Mouse (Mus musculus): ENCODE results near the gene Tgif2. TPM values are rescaled to one million over a fixed set of nuclear protein-coding genes. Genes with fewer than 3 reads are reported as not detected.

Tgif2 gene
- polyA plus RNA-seq, 2 experiments, result 57.2 to 64.9 TPM

- H3K4me3 ChIP-seq (replicated peaks; ENCODE audit: low read length), result no peak overlapping the region
- TF ChIP-seq POLR2A (IDR thresholded peaks at IDR 0.05; ENCODE audit: borderline replicate concordance, extremely low read depth, insufficient read depth, insufficient read length), result no peak
- 97% methylated on average over 4 of the region's 4 CpGs for WGBS
- no peaks in the 10 kb centered on the region for H3K36me3 ChIP-seq (ENCODE audit: control insufficient read depth, insufficient read depth, low read length)
- H3K27ac ChIP-seq (replicated peaks; ENCODE audit: low read depth, low read length), result no peak overlapping the region
- no peak overlapping the region for H3K9ac ChIP-seq (ENCODE audit: low read depth, low read length, severe bottlenecking)
- H3K4me1 ChIP-seq (ENCODE audit: control insufficient read depth, insufficient read depth, low read length), result no peaks in the 10 kb centered on the region
- no peaks in the 10 kb centered on the region for H3K27me3 ChIP-seq (ENCODE audit: control insufficient read depth, insufficient read depth, low read length)
- DNase-seq (ENCODE audit: low spot score) (no peak), ATAC-seq (ENCODE audit: low FRiP score, low read depth) (no peak)
- H3K9me3 ChIP-seq (ENCODE audit: control insufficient read depth, low read length), result no peaks in the 10 kb centered on the region
- no peak overlapping the region for H3K4me2 ChIP-seq (replicated peaks; ENCODE audit: low read depth, low read length, severe bottlenecking)
These were observed 35.2 kb upstream of the Tgif2 start for GRCm38 (mm10) chr2:156804589-156804988.

GRCm38 (mm10) chr2:156806886-156807285, 32.9 kb upstream of the Tgif2 start:
- H3K4me2 ChIP-seq (replicated peaks; ENCODE audit: low read depth, low read length, severe bottlenecking), result no peak overlapping the region
- H3K9ac ChIP-seq (ENCODE audit: low read depth, low read length, severe bottlenecking), result no peak overlapping the region
- H3K4me1 ChIP-seq (ENCODE audit: control insufficient read depth, insufficient read depth, low read length), result no peaks in the 10 kb centered on the region
- WGBS, result 64% methylated on average over 6 of the region's 6 CpGs
- no peaks in the 10 kb centered on the region for H3K27me3 ChIP-seq (ENCODE audit: control insufficient read depth, insufficient read depth, low read length)
- H3K9me3 ChIP-seq (ENCODE audit: control insufficient read depth, low read length), result no peaks in the 10 kb centered on the region
- no peak for TF ChIP-seq POLR2A (IDR thresholded peaks at IDR 0.05; ENCODE audit: borderline replicate concordance, extremely low read depth, insufficient read depth, insufficient read length)
- DNase-seq (ENCODE audit: low spot score), result no peak
- H3K27ac ChIP-seq (replicated peaks; ENCODE audit: low read depth, low read length), result no peak overlapping the region
- no peaks in the 10 kb centered on the region for H3K36me3 ChIP-seq (ENCODE audit: control insufficient read depth, insufficient read depth, low read length)
- ATAC-seq (ENCODE audit: low FRiP score, low read depth), result no peak
- no peak overlapping the region for H3K4me3 ChIP-seq (replicated peaks; ENCODE audit: low read length)

- DNase-seq (ENCODE audit: low spot score), result peak; percentile 83
- no peak overlapping the region for H3K4me3 ChIP-seq (replicated peaks; ENCODE audit: low read length)
- H3K9ac ChIP-seq (ENCODE audit: low read depth, low read length, severe bottlenecking), result no peak overlapping the region
- ATAC-seq (ENCODE audit: low FRiP score, low read depth), result peak; percentile 57; the same call in 1 of the 2 replicates
- H3K36me3 ChIP-seq (ENCODE audit: control insufficient read depth, insufficient read depth, low read length), result no peaks in the 10 kb centered on the region
- H3K4me1 ChIP-seq (ENCODE audit: control insufficient read depth, insufficient read depth, low read length), result peaks cover 12% of the 10 kb centered on the region
- 43% methylated on average over 2 of the region's 2 CpGs for WGBS
- H3K27me3 ChIP-seq (ENCODE audit: control insufficient read depth, insufficient read depth, low read length), result no peaks in the 10 kb centered on the region
- no peaks in the 10 kb centered on the region for H3K9me3 ChIP-seq (ENCODE audit: control insufficient read depth, low read length)
- H3K27ac ChIP-seq (replicated peaks; ENCODE audit: low read depth, low read length), result no peak overlapping the region
- no peak overlapping the region for H3K4me2 ChIP-seq (replicated peaks; ENCODE audit: low read depth, low read length, severe bottlenecking)
- no peak for TF ChIP-seq POLR2A (IDR thresholded peaks at IDR 0.05; ENCODE audit: borderline replicate concordance, extremely low read depth, insufficient read depth, insufficient read length)
These were observed 30.2 kb upstream of the Tgif2 start for GRCm38 (mm10) chr2:156809579-156809978.

GRCm38 (mm10) chr2:156810716-156811115, 29.1 kb upstream of the Tgif2 start:
- no peaks in the 10 kb centered on the region for H3K27me3 ChIP-seq (ENCODE audit: control insufficient read depth, insufficient read depth, low read length)
- TF ChIP-seq POLR2A (IDR thresholded peaks at IDR 0.05; ENCODE audit: borderline replicate concordance, extremely low read depth, insufficient read depth, insufficient read length), result no peak
- WGBS, result 95% methylated on average over 10 of the region's 10 CpGs
- no peak overlapping the region for H3K9ac ChIP-seq (ENCODE audit: low read depth, low read length, severe bottlenecking)
- no peak overlapping the region for H3K27ac ChIP-seq (replicated peaks; ENCODE audit: low read depth, low read length)
- no peaks in the 10 kb centered on the region for H3K36me3 ChIP-seq (ENCODE audit: control insufficient read depth, insufficient read depth, low read length)
- no peak overlapping the region for H3K4me3 ChIP-seq (replicated peaks; ENCODE audit: low read length)
- no peak for DNase-seq (ENCODE audit: low spot score)
- no peak overlapping the region for H3K4me2 ChIP-seq (replicated peaks; ENCODE audit: low read depth, low read length, severe bottlenecking)
- peaks cover 20% of the 10 kb centered on the region for H3K4me1 ChIP-seq (ENCODE audit: control insufficient read depth, insufficient read depth, low read length)
- no peak for ATAC-seq (ENCODE audit: low FRiP score, low read depth)
- H3K9me3 ChIP-seq (ENCODE audit: control insufficient read depth, low read length), result no peaks in the 10 kb centered on the region

- no peak overlapping the region for H3K27ac ChIP-seq (replicated peaks; ENCODE audit: low read depth, low read length)
- TF ChIP-seq POLR2A (IDR thresholded peaks at IDR 0.05; ENCODE audit: borderline replicate concordance, extremely low read depth, insufficient read depth, insufficient read length), result no peak
- H3K36me3 ChIP-seq (ENCODE audit: control insufficient read depth, insufficient read depth, low read length), result no peaks in the 10 kb centered on the region
- WGBS, result 72% methylated on average over 5 of the region's 5 CpGs
- peaks cover 20% of the 10 kb centered on the region for H3K4me1 ChIP-seq (ENCODE audit: control insufficient read depth, insufficient read depth, low read length)
- DNase-seq (ENCODE audit: low spot score), result no peak
- no peaks in the 10 kb centered on the region for H3K27me3 ChIP-seq (ENCODE audit: control insufficient read depth, insufficient read depth, low read length)
- H3K4me3 ChIP-seq (replicated peaks; ENCODE audit: low read length), result no peak overlapping the region
- no peak overlapping the region for H3K4me2 ChIP-seq (replicated peaks; ENCODE audit: low read depth, low read length, severe bottlenecking)
- no peak overlapping the region for H3K9ac ChIP-seq (ENCODE audit: low read depth, low read length, severe bottlenecking)
- ATAC-seq (ENCODE audit: low FRiP score, low read depth), result no peak
- H3K9me3 ChIP-seq (ENCODE audit: control insufficient read depth, low read length), result no peaks in the 10 kb centered on the region
These were observed 28.3 kb upstream of the Tgif2 start for GRCm38 (mm10) chr2:156811556-156811955.
